Mouse (Mus musculus): ENCODE measurements around the gene Rnaseh2b. TPM values are rescaled to one million over a fixed set of nuclear protein-coding genes. Genes with fewer than 3 reads are reported as not detected.

Rnaseh2b gene
- polyA plus RNA-seq, 1 experiment from 2014 or later, result 36.7 TPM

GRCm38 (mm10) chr14:62298808-62299207 is 6.4 kb downstream of the Rnaseh2b start:
- H3K9me3 ChIP-seq (replicated peaks; ENCODE audit: control insufficient read depth, low read length), result no peaks in the 10 kb centered on the region
- no peaks in the 10 kb centered on the region for H3K4me1 ChIP-seq (ENCODE audit: control insufficient read depth, low read depth, low read length)
- H3K4me2 ChIP-seq (ENCODE audit: low read depth, low read length), result no peak overlapping the region
- H3K27me3 ChIP-seq (ENCODE audit: control insufficient read depth, insufficient read depth, low read depth, low read length), result no peaks in the 10 kb centered on the region
- no peak overlapping the region for H3K4me3 ChIP-seq (ENCODE audit: low read depth, low read length)
- H3K9ac ChIP-seq (ENCODE audit: low read depth, low read length), result no peak overlapping the region
- H3K36me3 ChIP-seq (ENCODE audit: control insufficient read depth, insufficient read depth), result no peaks in the 10 kb centered on the region
- 69% methylated on average over 1 of the region's 1 CpGs for WGBS (ENCODE audit: insufficient replicate concordance)
- no peak for ATAC-seq (ENCODE audit: low read depth)
- no peak overlapping the region for H3K27ac ChIP-seq (ENCODE audit: low read length)

DNA sequence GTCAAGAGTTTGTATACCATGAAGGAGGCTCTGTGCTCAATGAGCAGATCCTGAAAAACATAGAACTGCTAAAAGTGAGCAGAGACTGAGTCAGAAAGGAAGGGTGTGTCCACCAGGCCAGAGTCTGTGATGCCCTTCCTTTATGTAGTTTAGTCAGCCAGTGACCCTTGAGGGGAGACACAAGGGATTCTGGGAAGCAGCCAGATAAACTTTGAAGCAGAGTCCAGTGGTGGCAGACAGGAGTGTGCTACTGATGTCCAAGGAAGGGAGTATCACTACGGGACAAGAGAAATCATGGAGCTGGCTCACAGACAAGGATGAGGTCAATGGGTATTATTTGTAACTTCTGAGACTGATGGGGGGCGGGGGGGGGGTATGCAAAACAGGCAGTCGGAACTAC is 7.6 kb downstream of the Rnaseh2b start:
- H3K36me3 ChIP-seq (ENCODE audit: control insufficient read depth, insufficient read depth), result no peaks in the 10 kb centered on the region
- no peak overlapping the region for H3K27ac ChIP-seq (ENCODE audit: low read length)
- H3K9me3 ChIP-seq (replicated peaks; ENCODE audit: control insufficient read depth, low read length), result no peaks in the 10 kb centered on the region
- no peak overlapping the region for H3K9ac ChIP-seq (ENCODE audit: low read depth, low read length)
- no peak overlapping the region for H3K4me3 ChIP-seq (ENCODE audit: low read depth, low read length)
- H3K4me1 ChIP-seq (ENCODE audit: control insufficient read depth, low read depth, low read length), result no peaks in the 10 kb centered on the region
- H3K4me2 ChIP-seq (ENCODE audit: low read depth, low read length), result no peak overlapping the region
- no peak for ATAC-seq (ENCODE audit: low read depth)
- 62% methylated on average over 3 of the region's 3 CpGs for WGBS (ENCODE audit: insufficient replicate concordance)
- H3K27me3 ChIP-seq (ENCODE audit: control insufficient read depth, insufficient read depth, low read depth, low read length), result no peaks in the 10 kb centered on the region

GRCm38 (mm10) chr14:62307555-62307954 is 15.2 kb downstream of the Rnaseh2b start:
- no peak overlapping the region for H3K4me2 ChIP-seq (ENCODE audit: low read depth, low read length)
- H3K27me3 ChIP-seq (ENCODE audit: control insufficient read depth, insufficient read depth, low read depth, low read length), result no peaks in the 10 kb centered on the region
- no peak overlapping the region for H3K4me3 ChIP-seq (ENCODE audit: low read depth, low read length)
- no peak overlapping the region for H3K27ac ChIP-seq (ENCODE audit: low read length)
- H3K9me3 ChIP-seq (replicated peaks; ENCODE audit: control insufficient read depth, low read length), result no peaks in the 10 kb centered on the region
- no peaks in the 10 kb centered on the region for H3K4me1 ChIP-seq (ENCODE audit: control insufficient read depth, low read depth, low read length)
- no peak for ATAC-seq (ENCODE audit: low read depth)
- 69% methylated on average over 1 of the region's 1 CpGs for WGBS (ENCODE audit: insufficient replicate concordance)
- no peak overlapping the region for H3K9ac ChIP-seq (ENCODE audit: low read depth, low read length)
- no peaks in the 10 kb centered on the region for H3K36me3 ChIP-seq (ENCODE audit: control insufficient read depth, insufficient read depth)

GRCm38 (mm10) chr14:62309026-62309425 is 16.6 kb downstream of the Rnaseh2b start:
- Histone ChIP-seq H3K36me3 (ENCODE audit: control insufficient read depth, insufficient read depth) (no peaks in the 10 kb centered on the region), H3K4me2 (ENCODE audit: low read depth, low read length) (no peak overlapping the region), H3K9me3 (replicated peaks; ENCODE audit: control insufficient read depth, low read length) (no peaks in the 10 kb centered on the region), H3K4me1 (ENCODE audit: control insufficient read depth, low read depth, low read length) (no peaks in the 10 kb centered on the region), H3K27me3 (ENCODE audit: control insufficient read depth, insufficient read depth, low read depth, low read length) (no peaks in the 10 kb centered on the region), H3K27ac (ENCODE audit: low read length) (no peak overlapping the region), H3K4me3 (ENCODE audit: low read depth, low read length) (no peak overlapping the region), H3K9ac (ENCODE audit: low read depth, low read length) (no peak overlapping the region)
- WGBS (ENCODE audit: insufficient replicate concordance), result 33% methylated on average over 2 of the region's 2 CpGs
- no peak for ATAC-seq (ENCODE audit: low read depth)

DNA sequence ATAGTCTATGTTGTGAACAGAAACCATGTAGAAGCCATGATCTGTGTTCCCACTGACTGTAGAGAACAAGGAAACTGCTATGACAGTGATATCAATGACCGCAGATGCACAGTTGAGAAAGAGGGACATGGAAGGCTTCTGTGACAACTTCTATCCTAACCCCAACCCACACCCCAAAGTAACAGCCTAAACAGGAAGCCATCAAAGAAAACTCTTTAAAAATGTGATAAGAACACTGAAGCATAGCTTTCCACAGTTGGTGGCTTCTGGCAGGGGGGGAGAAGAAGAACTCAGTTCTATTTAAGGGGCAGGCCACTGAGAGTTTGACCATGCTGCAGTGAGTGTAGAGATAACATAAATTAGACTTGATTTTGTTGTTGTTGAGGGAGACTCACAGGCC is 19.3 kb downstream of the Rnaseh2b start:
- H3K4me1 ChIP-seq (ENCODE audit: control insufficient read depth, low read depth, low read length), result no peaks in the 10 kb centered on the region
- 33% methylated on average over 1 of the region's 1 CpGs for WGBS (ENCODE audit: insufficient replicate concordance)
- H3K36me3 ChIP-seq (ENCODE audit: control insufficient read depth, insufficient read depth), result no peaks in the 10 kb centered on the region
- H3K9me3 ChIP-seq (replicated peaks; ENCODE audit: control insufficient read depth, low read length), result no peaks in the 10 kb centered on the region
- H3K9ac ChIP-seq (ENCODE audit: low read depth, low read length), result no peak overlapping the region
- no peak overlapping the region for H3K27ac ChIP-seq (ENCODE audit: low read length)
- no peak overlapping the region for H3K4me3 ChIP-seq (ENCODE audit: low read depth, low read length)
- H3K4me2 ChIP-seq (ENCODE audit: low read depth, low read length), result no peak overlapping the region
- ATAC-seq (ENCODE audit: low read depth), result no peak
- no peaks in the 10 kb centered on the region for H3K27me3 ChIP-seq (ENCODE audit: control insufficient read depth, insufficient read depth, low read depth, low read length)

GRCm38 (mm10) chr14:62322581-62323344 is 30.4 kb downstream of the Rnaseh2b start:
- Histone ChIP-seq H3K36me3 (ENCODE audit: control insufficient read depth, insufficient read depth) (no peaks in the 10 kb centered on the region), H3K9me3 (replicated peaks; ENCODE audit: control insufficient read depth, low read length) (no peaks in the 10 kb centered on the region), H3K9ac (ENCODE audit: low read depth, low read length) (no peak overlapping the region), H3K27ac (ENCODE audit: low read length) (no peak overlapping the region), H3K4me1 (ENCODE audit: control insufficient read depth, low read depth, low read length) (no peaks in the 10 kb centered on the region), H3K27me3 (ENCODE audit: control insufficient read depth, insufficient read depth, low read depth, low read length) (no peaks in the 10 kb centered on the region), H3K4me2 (ENCODE audit: low read depth, low read length) (no peak overlapping the region), H3K4me3 (ENCODE audit: low read depth, low read length) (no peak overlapping the region)
- WGBS (ENCODE audit: insufficient replicate concordance), result 39% methylated on average over 6 of the region's 6 CpGs
- no peak for ATAC-seq (ENCODE audit: low read depth)

DNA sequence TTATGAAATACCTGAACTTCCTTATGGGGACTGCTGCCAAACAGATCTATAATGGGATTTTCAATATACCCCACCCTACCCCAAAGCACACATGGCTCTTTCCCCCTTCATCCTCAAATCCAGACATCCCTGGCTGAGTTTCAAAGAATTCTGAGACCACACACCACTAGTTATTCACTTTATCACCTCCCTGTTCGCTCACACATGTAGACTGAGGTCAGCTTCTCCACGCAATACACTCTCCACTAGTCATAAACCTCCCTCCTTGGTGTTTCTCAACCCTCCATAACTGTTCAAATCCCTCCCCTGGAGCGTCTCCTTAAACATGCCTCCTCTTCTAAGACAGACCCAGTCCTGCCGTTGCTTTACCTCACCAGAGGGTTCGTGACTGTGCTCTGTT is 31.1 kb downstream of the Rnaseh2b start:
- Histone ChIP-seq H3K4me3 (ENCODE audit: low read depth, low read length) (no peak overlapping the region), H3K9ac (ENCODE audit: low read depth, low read length) (no peak overlapping the region), H3K4me1 (ENCODE audit: control insufficient read depth, low read depth, low read length) (no peaks in the 10 kb centered on the region), H3K36me3 (ENCODE audit: control insufficient read depth, insufficient read depth) (no peaks in the 10 kb centered on the region), H3K27ac (ENCODE audit: low read length) (no peak overlapping the region), H3K27me3 (ENCODE audit: control insufficient read depth, insufficient read depth, low read depth, low read length) (no peaks in the 10 kb centered on the region), H3K4me2 (ENCODE audit: low read depth, low read length) (no peak overlapping the region), H3K9me3 (replicated peaks; ENCODE audit: control insufficient read depth, low read length) (no peaks in the 10 kb centered on the region)
- ATAC-seq (ENCODE audit: low read depth), result no peak
- 66% methylated on average over 5 of the region's 5 CpGs for WGBS (ENCODE audit: insufficient replicate concordance)

DNA sequence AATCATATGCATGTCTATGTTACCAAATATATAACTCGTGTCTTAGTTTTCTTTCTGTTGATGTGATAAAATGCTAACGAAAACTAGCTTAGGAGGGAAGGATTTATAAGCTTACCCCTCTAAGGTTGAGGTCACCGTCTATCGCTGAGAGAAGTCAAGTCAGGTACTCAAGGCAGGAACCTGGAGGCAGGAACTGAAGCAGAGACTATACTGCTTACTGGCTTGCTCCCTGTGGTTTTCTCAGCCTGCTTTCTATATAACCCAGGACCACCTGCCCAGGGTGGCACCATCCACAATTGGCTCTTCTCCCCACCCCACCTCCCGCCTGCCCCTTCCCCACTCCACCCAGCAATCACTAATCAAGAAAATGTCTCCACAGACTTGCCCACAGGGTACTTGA is 32.6 kb downstream of the Rnaseh2b start:
- ATAC-seq (ENCODE audit: low read depth), result no peak
- Histone ChIP-seq H3K9ac (ENCODE audit: low read depth, low read length) (no peak overlapping the region), H3K4me2 (ENCODE audit: low read depth, low read length) (no peak overlapping the region), H3K4me1 (ENCODE audit: control insufficient read depth, low read depth, low read length) (peaks cover 6% of the 10 kb centered on the region), H3K9me3 (replicated peaks; ENCODE audit: control insufficient read depth, low read length) (no peaks in the 10 kb centered on the region), H3K27ac (ENCODE audit: low read length) (no peak overlapping the region), H3K4me3 (ENCODE audit: low read depth, low read length) (no peak overlapping the region), H3K36me3 (ENCODE audit: control insufficient read depth, insufficient read depth) (no peaks in the 10 kb centered on the region), H3K27me3 (ENCODE audit: control insufficient read depth, insufficient read depth, low read depth, low read length) (no peaks in the 10 kb centered on the region)
- WGBS (ENCODE audit: insufficient replicate concordance), result 73% methylated on average over 5 of the region's 5 CpGs

- Histone ChIP-seq H3K4me1 (ENCODE audit: control insufficient read depth, low read depth, low read length) (peaks cover 6% of the 10 kb centered on the region), H3K27me3 (ENCODE audit: control insufficient read depth, insufficient read depth, low read depth, low read length) (no peaks in the 10 kb centered on the region), H3K4me3 (ENCODE audit: low read depth, low read length) (no peak overlapping the region), H3K9ac (ENCODE audit: low read depth, low read length) (no peak overlapping the region), H3K27ac (ENCODE audit: low read length) (no peak overlapping the region), H3K36me3 (ENCODE audit: control insufficient read depth, insufficient read depth) (no peaks in the 10 kb centered on the region), H3K4me2 (ENCODE audit: low read depth, low read length) (no peak overlapping the region), H3K9me3 (replicated peaks; ENCODE audit: control insufficient read depth, low read length) (no peaks in the 10 kb centered on the region)
- 61% methylated on average over 3 of the region's 3 CpGs for WGBS (ENCODE audit: insufficient replicate concordance)
- ATAC-seq (ENCODE audit: low read depth), result no peak
Measured at GRCm38 (mm10) chr14:62326026-62326425, 33.6 kb downstream of the Rnaseh2b start.
